Comparison of ENCODE assay signal across 10 mouse cellular contexts in the genomic region with DNA sequence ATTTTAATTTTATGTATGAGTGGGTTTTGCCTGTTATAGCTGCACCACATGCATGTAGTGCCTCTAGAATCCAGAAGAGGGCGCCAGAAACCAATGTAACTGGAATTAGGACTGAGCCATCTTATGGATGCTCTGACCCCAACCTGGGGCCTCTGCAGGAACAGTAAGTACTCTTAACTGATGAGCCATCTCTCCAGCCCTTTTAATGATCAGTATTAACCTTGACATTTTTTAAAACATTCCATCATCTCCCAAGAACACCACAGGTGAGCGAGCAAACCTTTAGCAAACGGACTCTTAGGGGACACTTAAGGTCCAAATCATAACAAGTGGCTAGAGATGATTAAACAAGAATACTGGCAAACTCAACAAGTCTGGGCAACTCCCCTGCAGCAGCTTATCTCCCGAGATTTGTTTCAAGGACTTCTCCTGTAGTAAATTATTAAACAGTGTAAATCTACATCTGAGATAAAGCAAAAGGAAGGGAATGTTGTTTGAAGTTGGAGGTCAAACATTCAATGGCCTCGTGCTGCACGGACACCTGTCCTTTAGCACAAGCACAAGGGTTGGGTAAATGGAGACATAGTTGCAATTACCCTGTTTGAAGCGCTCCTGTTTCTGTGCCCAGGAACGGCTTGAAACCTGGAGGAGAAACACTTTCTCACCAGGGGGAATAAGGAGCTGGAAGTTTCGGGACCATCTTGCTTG.
A peak's percentile ranks its signal among the peaks of the same experiment; 100 is the strongest.
DNase-seq lines count a peak whose midpoint lies in the region; ATAC-seq and TF ChIP-seq lines count a peak whose summit lies in the region.
"Had no signal": no experiment of that assay in that cellular context is flagged by ENCODE, and none has a peak within 500 bp of the region (broad histone marks: within the 10 kb centered on the region; RNA-seq: fewer than 3 reads in every experiment).

No protein-coding gene starts in this region.

- no peaks in the 10 kb centered on the region for H3K9me3 ChIP-seq in MEL (replicated peaks; ENCODE audit: insufficient read depth, low read length)
- no peaks in the 10 kb centered on the region for H3K9me3 ChIP-seq in hindbrain, postnatal 0 days (ENCODE audit: low read length)
- H3K9me3 ChIP-seq: embryonic facial prominence, embryonic 15.5 days had no signal

- peaks cover 0 to 9% of the 10 kb centered on the region in 2 experiments; a peak in 2 of 4 replicates for H3K36me3 ChIP-seq in MEL (ENCODE audit: control insufficient read depth in 1 of 2, insufficient read depth in 2 of 2, low read length in 2 of 2)
- no peaks in the 10 kb centered on the region for H3K36me3 ChIP-seq in hindbrain, postnatal 0 days (ENCODE audit: insufficient read depth, low read length)
- H3K36me3 ChIP-seq: embryonic facial prominence, embryonic 15.5 days had no signal

- TF ChIP-seq POLR2A in MEL (IDR thresholded peaks at IDR 0.05; ENCODE audit: control insufficient read depth in 1 of 2, insufficient read depth in 1 of 2, low read depth in 1 of 2, low read length in 2 of 2, poor library complexity in 1 of 2): no peak

- no peak for TF ChIP-seq EP300 in MEL (IDR thresholded peaks at IDR 0.05; ENCODE audit: low read depth in 1 of 2, low read length in 2 of 2)

- H3K79me2 ChIP-seq in MEL (ENCODE audit: control insufficient read depth, insufficient read depth, low read length, poor library complexity): no peaks in the 10 kb centered on the region

- peak; percentile 73 for ATAC-seq in hindbrain, postnatal 0 days
- ATAC-seq in monocyte, adult 5-6 weeks (replicated peaks; ENCODE audit: insufficient number of reproducible peaks, low FRiP score, low TSS enrichment, poor library complexity, severe bottlenecking): 0 out of 2 replicates have a peak, but pooled peaks have one; percentile 40

- no peak overlapping the region for H3K4me2 ChIP-seq in hindbrain, postnatal 0 days (ENCODE audit: low read depth, low read length)
- H3K4me2 ChIP-seq: embryonic facial prominence, embryonic 15.5 days had no signal

- H3K27ac ChIP-seq in layer of hippocampus, adult 2 months: no peak overlapping the region
- H3K27ac ChIP-seq in MEL (ENCODE audit: control insufficient read depth, low read depth, low read length): no peak overlapping the region
- H3K27ac ChIP-seq in hindbrain, postnatal 0 days: no peak overlapping the region
- H3K27ac ChIP-seq: embryonic facial prominence, embryonic 15.5 days; macrophage had no signal

- TF ChIP-seq CTCF in layer of hippocampus, adult 2 months (conservative IDR thresholded peaks at IDR 0.05): peak; percentile 84
- peak; percentile 63 to 82 (median 69) for TF ChIP-seq CTCF in MEL (IDR thresholded peaks at IDR 0.05 in 2 of 3, conservative IDR thresholded peaks at IDR 0.05 in 1 of 3; ENCODE audit: control insufficient read depth in 1 of 3, insufficient read depth in 1 of 3, low read depth in 2 of 3, low read length in 3 of 3, poor library complexity in 1 of 3, severe bottlenecking in 1 of 3)
- peak; percentile 77 for TF ChIP-seq CTCF in hindbrain, postnatal 0 days (IDR thresholded peaks at IDR 0.05; ENCODE audit: low read depth)

- DNase-seq in layer of hippocampus, adult 2 months (ENCODE audit: low spot score in 2 of 2): peak in 1 of 2 experiments; percentile 55
- no peak for DNase-seq in layer of hippocampus, adult 9-10 months (ENCODE audit: low spot score)
- DNase-seq in MEL (ENCODE audit: low read depth, low spot score) (peak; percentile 76), liver (peak; percentile 59)
- DNase-seq in cerebellum, postnatal 36 days: peak; percentile 28 to 33
- DNase-seq in hindbrain, postnatal 0 days (ENCODE audit: low spot score): peak; percentile 77
- peak; percentile 78 for DNase-seq in thymus, postnatal 4 days

- TF ChIP-seq RAD21 in MEL (IDR thresholded peaks at IDR 0.05; ENCODE audit: low read depth, low read length): peak; percentile 89

- no peak overlapping the region for H3K9ac ChIP-seq in MEL (ENCODE audit: control insufficient read depth, low read depth, low read length, poor library complexity, severe bottlenecking)
- H3K9ac ChIP-seq in hindbrain, postnatal 0 days (replicated peaks; ENCODE audit: low read length): no peak overlapping the region
- H3K9ac ChIP-seq: embryonic facial prominence, embryonic 15.5 days had no signal

- peaks cover 0 to 20% of the 10 kb centered on the region in 2 experiments; a peak in 2 of 4 replicates for H3K4me1 ChIP-seq in MEL (ENCODE audit: control insufficient read depth in 1 of 2, insufficient read depth in 2 of 2, low read length in 2 of 2)
- no peaks in the 10 kb centered on the region for H3K4me1 ChIP-seq in hindbrain, postnatal 0 days (ENCODE audit: insufficient read depth, low read length)

- WGBS in hindbrain, postnatal 0 days: 73% methylated on average over 9 of the region's 9 CpGs

- no peaks in the 10 kb centered on the region for H3K27me3 ChIP-seq in MEL (ENCODE audit: control insufficient read depth in 1 of 2, insufficient read depth in 2 of 2, low read length in 2 of 2)
- no peaks in the 10 kb centered on the region for H3K27me3 ChIP-seq in hindbrain, postnatal 0 days (ENCODE audit: insufficient read depth, low read length)
- H3K27me3 ChIP-seq: embryonic facial prominence, embryonic 15.5 days had no signal

- no peak overlapping the region for H3K4me3 ChIP-seq in layer of hippocampus, adult 2 months
- H3K4me3 ChIP-seq in MEL (ENCODE audit: control insufficient read depth in 1 of 2, insufficient read depth in 1 of 2, low read depth in 2 of 2, low read length in 2 of 2): no peak overlapping the region
- H3K4me3 ChIP-seq in hindbrain, postnatal 0 days (ENCODE audit: low read length): no peak overlapping the region
- H3K4me3 ChIP-seq: embryonic facial prominence, embryonic 15.5 days had no signal

TF ChIP-seq in MEL, 35 proteins besides CTCF, POLR2A, EP300 and RAD21:
- TF ChIP-seq ZNF384 (IDR thresholded peaks at IDR 0.05; ENCODE audit: low read depth, low read length): no peak
- TF ChIP-seq TCF12 (IDR thresholded peaks at IDR 0.05; ENCODE audit: low read depth, low read length): no peak
- peak; percentile 81 for TF ChIP-seq ZC3H11A (IDR thresholded peaks at IDR 0.05; ENCODE audit: low read depth, low read length)
- peak; percentile 59; the same call in 1 of the 2 replicates for TF ChIP-seq MYC (IDR thresholded peaks at IDR 0.05; ENCODE audit: low read depth, low read length)
- 0 out of 2 replicates have a peak, but pooled peaks have one; percentile 26 for TF ChIP-seq SIN3A (IDR thresholded peaks at IDR 0.05; ENCODE audit: low read length)
- no peak for TF ChIP-seq MEF2A (IDR thresholded peaks at IDR 0.05; ENCODE audit: extremely low read depth, insufficient replicate concordance, low read depth, low read length, poor library complexity, severe bottlenecking)
- TF ChIP-seq SMC3 (IDR thresholded peaks at IDR 0.05; ENCODE audit: low read depth, low read length): peak; percentile 73
- no peak for TF ChIP-seq POLR2AphosphoS5 (IDR thresholded peaks at IDR 0.05; ENCODE audit: borderline replicate concordance, low read depth, low read length)
- no peak for TF ChIP-seq CHD2 (IDR thresholded peaks at IDR 0.05; ENCODE audit: low read length)
- TF ChIP-seq RCOR1 (IDR thresholded peaks at IDR 0.05; ENCODE audit: low read depth, low read length): no peak
